Mouse (Mus musculus): ENCODE results near the gene Ccdc88c.
A peak's percentile ranks its signal among the peaks of the same experiment; 100 is the strongest.

Ccdc88c gene

GRCm38 (mm10) chr12:100934796-100935195 lies 94.1 kb downstream of the Ccdc88c start:
- no peak for DNase-seq (ENCODE audit: low read depth, low spot score)

GRCm38 (mm10) chr12:100931653-100932052 lies 97.2 kb downstream of the Ccdc88c start:
- no peak for DNase-seq (ENCODE audit: low read depth, low spot score)

- DNase-seq (ENCODE audit: low read depth, low spot score), result no peak
Measured at GRCm38 (mm10) chr12:100928286-100928685, 100.6 kb downstream of the Ccdc88c start.

- DNase-seq (ENCODE audit: low read depth, low spot score), result peak; percentile 45
Measured at GRCm38 (mm10) chr12:100925644-100926619, 102.9 kb downstream of the Ccdc88c start.

- no peak for DNase-seq (ENCODE audit: low read depth, low spot score)
Measured at GRCm38 (mm10) chr12:100924646-100925339, 104.1 kb downstream of the Ccdc88c start.

GRCm38 (mm10) chr12:100910731-100911130 lies 118.1 kb downstream of the Ccdc88c start:
- DNase-seq (ENCODE audit: low read depth, low spot score), result no peak

- DNase-seq (ENCODE audit: low read depth, low spot score), result no peak
Measured at GRCm38 (mm10) chr12:100909765-100910164, 119.1 kb downstream of the Ccdc88c start.

- no peak for DNase-seq (ENCODE audit: low read depth, low spot score)
Measured at GRCm38 (mm10) chr12:100908298-100909034, 120.4 kb downstream of the Ccdc88c start.

GRCm38 (mm10) chr12:100907598-100908297 lies 121.1 kb downstream of the Ccdc88c start, which contains the start of gene Gpr68:
Gene Gpr68 (minus strand): TSS chr12:100908198.
- no peak for DNase-seq (ENCODE audit: low read depth, low spot score)

GRCm38 (mm10) chr12:100906861-100907260 lies 122.0 kb downstream of the Ccdc88c start:
- DNase-seq (ENCODE audit: low read depth, low spot score), result no peak

- no peak for DNase-seq (ENCODE audit: low read depth, low spot score)
Measured at GRCm38 (mm10) chr12:100903761-100904160, 125.1 kb downstream of the Ccdc88c start.

- DNase-seq (ENCODE audit: low read depth, low spot score), result no peak
Measured at GRCm38 (mm10) chr12:100901386-100901785, 127.5 kb downstream of the Ccdc88c start.

- DNase-seq (ENCODE audit: low read depth, low spot score), result no peak
Measured at GRCm38 (mm10) chr12:100900901-100901300, 128.0 kb downstream of the Ccdc88c start.

GRCm38 (mm10) chr12:100899111-100899640 lies 129.7 kb downstream of the Ccdc88c start:
- DNase-seq (ENCODE audit: low read depth, low spot score), result no peak

- no peak for DNase-seq (ENCODE audit: low read depth, low spot score)
Measured at GRCm38 (mm10) chr12:100897736-100898650, 130.9 kb downstream of the Ccdc88c start.

GRCm38 (mm10) chr12:100896661-100897060 lies 132.2 kb downstream of the Ccdc88c start:
- DNase-seq (ENCODE audit: low read depth, low spot score), result no peak

- no peak for DNase-seq (ENCODE audit: low read depth, low spot score)
Measured at GRCm38 (mm10) chr12:100895504-100895903, 133.4 kb downstream of the Ccdc88c start.

GRCm38 (mm10) chr12:100890548-100890947 lies 138.3 kb downstream of the Ccdc88c start:
- DNase-seq (ENCODE audit: low read depth, low spot score), result no peak

- no peak for DNase-seq (ENCODE audit: low read depth, low spot score)
Measured at GRCm38 (mm10) chr12:100887801-100888258, 141.0 kb downstream of the Ccdc88c start.

GRCm38 (mm10) chr12:100886877-100887276 lies 142.0 kb downstream of the Ccdc88c start:
- no peak for DNase-seq (ENCODE audit: low read depth, low spot score)
